Mouse (Mus musculus): Measurements from ENCODE around the gene Phgr1. TPM values are rescaled to one million over a fixed set of nuclear protein-coding genes. Genes with fewer than 3 reads are reported as not detected.

Phgr1 gene
- not detected in 2 replicates for polyA plus RNA-seq (2015; fragmentation: Nextera tagmentation; extraction: Ambion mirVana)

DNA sequence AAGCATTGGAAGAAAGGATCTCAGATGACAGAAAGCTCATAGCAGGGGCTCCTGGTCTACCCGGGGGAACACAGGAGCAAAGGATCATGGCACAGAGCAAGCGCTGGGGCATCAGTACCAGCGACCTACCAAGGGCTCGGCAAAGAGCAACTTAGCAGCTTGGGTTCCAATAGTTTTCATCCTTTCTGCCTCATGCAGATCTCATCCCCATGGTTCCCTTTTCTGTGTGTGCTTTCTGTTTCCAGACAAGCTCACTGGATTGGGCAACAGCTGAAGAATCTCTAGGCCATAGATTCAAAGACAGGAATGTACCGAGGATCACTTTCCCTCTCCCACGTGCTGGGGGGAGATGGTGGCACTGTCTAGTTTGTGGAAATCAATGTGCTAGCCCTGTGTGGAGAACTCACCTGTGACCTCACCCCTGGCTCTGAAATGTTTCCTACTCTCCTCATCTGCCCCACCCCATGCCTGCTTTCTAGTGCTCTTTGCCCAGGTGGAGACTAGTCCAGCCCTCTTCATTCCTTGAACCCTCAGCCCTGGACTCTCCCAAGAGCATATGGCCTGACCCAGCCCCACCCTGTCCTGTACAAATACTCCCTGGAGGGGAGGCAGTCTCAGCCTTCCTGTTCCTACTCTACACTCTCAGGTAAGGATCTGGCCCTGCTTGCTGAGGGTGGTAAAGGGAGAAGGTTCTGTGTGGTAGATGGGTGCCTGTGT lies at the start of gene Phgr1:
TSS of gene Phgr1 (plus strand) at position 612 of the 717 bp plus-strand sequence.

DNA sequence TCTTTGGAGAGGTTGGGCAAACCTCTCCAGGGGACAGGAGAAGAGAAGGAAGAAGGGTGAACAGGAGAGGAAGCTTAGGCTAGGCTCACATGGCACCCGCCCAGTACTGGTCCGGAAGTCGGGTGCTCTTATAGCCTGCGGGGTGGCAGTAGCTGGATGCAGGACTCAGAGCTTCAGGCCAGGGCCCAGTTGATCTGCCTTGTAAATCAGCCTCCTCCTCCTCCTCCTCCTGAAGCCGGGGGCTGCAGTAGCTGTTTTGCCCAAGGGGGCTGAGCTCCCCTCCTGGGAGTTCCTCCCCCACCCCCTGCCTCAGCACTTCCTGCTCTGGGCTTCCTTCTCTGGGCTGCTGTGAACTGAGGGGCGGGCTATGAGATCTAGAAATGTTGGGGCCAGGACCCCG lies 44.2 kb upstream of the Phgr1 start, which contains the start of gene Plcb2:
TSS of gene Plcb2 (minus strand) at position 102 of the 400 bp plus-strand sequence.

DNA sequence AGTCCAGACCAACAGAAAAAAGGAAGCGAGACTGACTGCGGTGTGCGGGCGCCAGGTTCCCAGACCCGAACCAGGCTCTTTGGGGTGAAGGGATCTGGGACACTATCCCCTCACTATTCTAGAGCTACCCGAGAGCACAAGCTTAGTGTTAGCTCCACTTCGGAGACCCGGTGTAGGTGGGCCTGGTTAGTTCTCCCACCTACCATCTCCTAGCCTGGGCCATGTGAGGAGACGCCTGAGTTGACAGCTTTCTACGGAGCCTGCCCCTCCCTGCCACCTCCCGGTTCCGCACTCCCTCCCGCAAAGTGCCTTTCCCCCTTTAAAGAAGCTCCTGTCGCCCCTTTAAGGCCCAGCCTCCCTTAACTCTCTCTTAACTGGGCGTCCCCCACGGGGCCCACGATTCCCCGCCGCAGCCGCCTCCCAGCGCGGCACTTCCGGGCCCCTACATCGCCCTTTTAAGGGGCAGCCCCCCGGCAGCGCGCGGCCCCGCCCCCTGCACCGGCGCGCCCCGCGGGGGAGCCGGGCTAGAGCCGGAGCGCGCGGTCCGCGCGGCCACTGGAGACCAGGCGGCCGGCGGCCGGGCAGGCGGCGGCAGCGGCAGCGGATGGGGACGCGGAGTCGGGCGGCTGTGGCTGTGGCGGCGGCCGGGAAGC lies 27.2 kb upstream of the Phgr1 start, which contains the start of gene Inafm2:
TSS of gene Inafm2 (plus strand) at position 527 of the 653 bp plus-strand sequence.

DNA sequence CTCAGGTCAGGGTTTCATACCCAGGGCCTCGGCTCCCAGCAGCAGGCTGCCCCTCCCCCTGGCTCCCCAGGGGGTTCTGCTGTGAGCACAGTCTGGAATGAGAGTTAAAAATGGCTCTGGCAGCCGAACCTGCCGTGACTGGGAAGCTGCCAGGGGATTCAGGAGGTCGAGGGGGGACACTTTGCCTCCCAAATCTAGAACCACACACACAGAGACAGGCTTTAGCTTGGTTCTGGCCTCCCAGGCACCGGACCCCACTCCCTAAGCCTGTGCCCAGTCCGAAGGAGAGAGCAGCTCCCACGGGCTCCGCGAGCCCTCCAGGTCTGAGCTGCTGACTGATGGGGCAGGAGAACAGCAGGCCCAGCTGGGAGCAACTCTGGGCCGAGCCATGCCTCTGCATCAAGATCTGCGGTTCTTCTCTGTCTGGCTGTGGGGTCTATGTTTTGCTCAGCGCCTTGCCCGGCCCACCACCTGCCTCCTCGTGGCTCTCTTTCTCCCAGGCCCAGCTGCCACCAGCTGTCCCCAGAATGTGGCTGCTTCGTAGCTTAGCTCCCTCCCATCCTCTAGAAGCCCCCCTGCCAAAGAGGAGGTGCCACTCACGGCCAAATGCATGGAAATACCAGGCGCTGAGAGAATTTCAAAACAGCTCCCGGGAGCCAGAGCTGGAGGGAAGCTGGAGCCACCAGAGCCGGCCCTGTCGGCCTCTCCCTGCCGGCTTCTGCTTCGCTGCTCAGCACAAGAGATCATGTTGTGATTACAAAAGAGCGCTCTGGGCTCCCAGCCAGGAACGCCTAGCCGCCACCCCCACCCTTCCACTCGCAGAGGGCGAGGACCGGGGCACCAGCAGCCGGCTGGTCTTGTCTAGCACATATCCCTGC lies 10.4 kb upstream of the Phgr1 start, which contains the start of gene Ccdc9b:
TSS of gene Ccdc9b (minus strand) at position 756 of the 878 bp plus-strand sequence.

DNA sequence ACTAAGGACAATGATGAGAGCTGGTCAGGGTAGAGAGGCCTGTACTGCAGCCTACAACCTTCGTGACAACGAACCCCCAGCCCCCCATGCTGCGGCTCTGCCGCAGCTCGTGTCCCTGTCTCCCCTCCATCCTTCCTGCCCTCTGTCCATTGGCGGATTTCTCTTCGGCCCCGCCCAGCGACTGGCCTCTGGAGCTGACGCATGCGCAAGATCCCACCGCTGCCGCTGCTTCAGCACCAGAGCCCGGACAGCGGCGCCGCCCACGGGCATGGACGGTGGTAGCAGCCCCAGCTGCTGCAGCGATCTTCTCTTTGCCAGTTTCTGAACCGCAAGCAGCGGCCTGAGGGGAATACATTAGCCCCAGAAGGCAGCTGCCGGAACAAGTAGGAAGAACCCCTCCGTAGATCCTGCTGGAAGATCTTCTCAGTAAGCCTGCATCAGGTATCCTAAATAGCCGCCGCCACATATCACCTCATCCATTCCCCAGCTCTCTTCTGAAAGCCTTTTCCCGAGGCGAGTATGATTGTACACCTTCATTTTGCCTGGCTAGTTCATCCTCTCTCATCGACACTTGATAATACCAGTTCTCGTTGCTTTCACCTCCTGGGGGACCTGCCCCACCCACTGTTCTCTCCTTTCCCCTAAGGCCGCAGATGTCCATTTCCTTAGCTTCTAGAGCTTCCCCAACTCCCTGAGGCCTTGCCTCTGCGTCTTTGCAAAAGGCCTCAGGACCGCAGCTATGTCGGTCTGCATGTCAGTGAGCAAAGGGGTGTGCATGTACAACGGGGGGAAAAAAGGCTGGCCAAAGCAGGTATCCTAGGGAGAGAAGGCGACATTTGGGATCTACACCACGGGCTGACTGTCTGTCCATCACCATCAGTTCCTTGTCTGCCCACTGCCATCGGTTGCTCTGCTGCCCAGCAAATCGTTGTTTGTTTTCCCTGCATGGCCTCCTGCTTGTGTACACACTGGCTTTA lies 7.2 kb downstream of the Phgr1 start, which contains the start of gene Disp2:
TSS of gene Disp2 (plus strand) at position 216 of the 977 bp plus-strand sequence.

DNA sequence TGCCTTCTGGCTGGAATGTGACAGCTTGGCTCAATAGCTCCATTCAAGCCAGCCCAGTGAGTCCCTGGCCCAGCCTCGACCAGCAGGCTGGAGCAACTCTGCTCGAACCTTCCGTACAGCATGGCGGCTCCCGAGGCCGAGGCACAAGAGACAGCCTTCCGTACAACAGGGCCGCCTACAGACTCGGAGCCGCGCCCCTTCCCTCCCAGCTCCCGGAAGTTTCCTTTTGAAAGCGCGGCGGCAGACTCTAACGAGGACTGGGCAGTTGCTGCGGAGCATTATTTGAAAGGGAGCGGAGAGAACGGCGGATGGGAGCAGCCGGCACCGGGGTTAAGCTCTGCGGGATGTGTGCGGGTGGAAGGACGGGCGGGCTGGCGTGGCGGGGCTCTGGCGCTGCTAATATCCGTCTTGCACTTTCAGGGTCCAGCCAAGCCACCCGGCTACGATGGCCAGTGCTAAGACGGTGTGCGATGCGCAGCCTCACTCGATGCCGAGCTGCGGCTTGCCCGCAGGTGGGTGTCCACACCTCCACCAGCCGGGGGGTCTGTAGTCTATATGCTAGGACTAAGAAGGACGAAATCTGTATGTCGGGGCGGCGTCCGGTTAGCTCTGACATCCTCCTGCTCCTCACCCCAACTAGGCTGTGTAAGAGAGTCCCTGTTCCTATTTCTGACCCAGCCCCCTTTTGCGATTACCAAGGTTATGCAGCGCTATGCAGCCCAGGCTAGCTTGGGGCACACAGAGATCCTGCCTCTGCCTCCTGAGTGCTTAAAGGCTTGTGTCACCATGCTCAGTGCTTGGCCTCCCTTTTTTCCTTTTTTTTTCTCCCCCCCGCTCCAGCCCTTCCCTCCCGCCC lies 41.6 kb downstream of the Phgr1 start, which contains the start of gene Knstrn:
TSS of gene Knstrn (plus strand) at position 23 of the 856 bp plus-strand sequence.

Other genes with a start within 250 kb of the Phgr1 start
- 2.0 and 2.6 TPM in 2 replicates for gene Bmf, start 223.1 kb upstream of the Phgr1 start, polyA plus RNA-seq (2015; fragmentation: Nextera tagmentation; extraction: Ambion mirVana)
- 11.0 and 13.7 TPM in 2 replicates for gene Bub1b, start 174.6 kb upstream of the Phgr1 start, polyA plus RNA-seq (2015; fragmentation: Nextera tagmentation; extraction: Ambion mirVana)
- 1.6 and 2.4 TPM in 2 replicates for gene Pak6, start 109.5 kb upstream of the Phgr1 start, polyA plus RNA-seq (2015; fragmentation: Nextera tagmentation; extraction: Ambion mirVana)
- 0.02 TPM in 1 of 2 replicates, not detected in the other for gene Ankrd63, start 68.8 kb upstream of the Phgr1 start, polyA plus RNA-seq (2015; fragmentation: Nextera tagmentation; extraction: Ambion mirVana)
- 0.49 and 0.70 TPM in 2 replicates for gene Plcb2, start 44.3 kb upstream of the Phgr1 start, polyA plus RNA-seq (2015; fragmentation: Nextera tagmentation; extraction: Ambion mirVana)
- gene Inafm2, start 27.0 kb upstream of the Phgr1 start, polyA plus RNA-seq (2015; fragmentation: Nextera tagmentation; extraction: Ambion mirVana): 57.1 and 66.7 TPM in 2 replicates
- 6.7 and 7.9 TPM in 2 replicates for gene Ccdc9b, start 10.1 kb upstream of the Phgr1 start, polyA plus RNA-seq (2015; fragmentation: Nextera tagmentation; extraction: Ambion mirVana)
- gene Disp2, start 7.0 kb downstream of the Phgr1 start, polyA plus RNA-seq (2015; fragmentation: Nextera tagmentation; extraction: Ambion mirVana): 0.10 and 0.16 TPM in 2 replicates
- 24.9 and 29.9 TPM in 2 replicates for gene Knstrn, start 41.2 kb downstream of the Phgr1 start, polyA plus RNA-seq (2015; fragmentation: Nextera tagmentation; extraction: Ambion mirVana)
- 26.6 and 30.6 TPM in 2 replicates for gene Ivd, start 89.2 kb downstream of the Phgr1 start, polyA plus RNA-seq (2015; fragmentation: Nextera tagmentation; extraction: Ambion mirVana)
- 1.6 and 2.3 TPM in 2 replicates for gene Bahd1, start 127.6 kb downstream of the Phgr1 start, polyA plus RNA-seq (2015; fragmentation: Nextera tagmentation; extraction: Ambion mirVana)
- gene Chst14, start 153.7 kb downstream of the Phgr1 start, polyA plus RNA-seq (2015; fragmentation: Nextera tagmentation; extraction: Ambion mirVana): 18.4 and 20.0 TPM in 2 replicates